Mouse (Mus musculus): ENCODE measurements around the gene AF067061. TPM values are rescaled to one million over a fixed set of nuclear protein-coding genes. Genes with fewer than 3 reads are reported as not detected.
"Not testable (repeated sequence)": the region's sequence is repeated elsewhere in the genome, so short reads cannot be mapped to it uniquely, and the experiment has no call there.

Gene AF067061
- not detected for total RNA-seq (2021)
- long read RNA-seq, experiment 1, result 0 reads
- long read RNA-seq, experiment 2, result 0 reads

GRCm38 (mm10) chr13:120262870-120263269, at the start of gene AF067061:
Gene AF067061, plus strand, starts transcription at chr13:120263114.
- intact Hi-C loops (cut with DNase I); DNase-seq: not testable (repeated sequence)

- intact Hi-C loops (cut with DNase I); DNase-seq: not testable (repeated sequence)
Measured at GRCm38 (mm10) chr13:120215847-120216246, 47.1 kb upstream of the AF067061 start, which contains the start of gene Gm21762. Gene Gm21762, minus strand, starts transcription at chr13:120215947.

GRCm38 (mm10) chr13:120220922-120221321, 42.0 kb upstream of the AF067061 start:
- DNase-seq; intact Hi-C loops (cut with DNase I): not testable (repeated sequence)

DNA sequence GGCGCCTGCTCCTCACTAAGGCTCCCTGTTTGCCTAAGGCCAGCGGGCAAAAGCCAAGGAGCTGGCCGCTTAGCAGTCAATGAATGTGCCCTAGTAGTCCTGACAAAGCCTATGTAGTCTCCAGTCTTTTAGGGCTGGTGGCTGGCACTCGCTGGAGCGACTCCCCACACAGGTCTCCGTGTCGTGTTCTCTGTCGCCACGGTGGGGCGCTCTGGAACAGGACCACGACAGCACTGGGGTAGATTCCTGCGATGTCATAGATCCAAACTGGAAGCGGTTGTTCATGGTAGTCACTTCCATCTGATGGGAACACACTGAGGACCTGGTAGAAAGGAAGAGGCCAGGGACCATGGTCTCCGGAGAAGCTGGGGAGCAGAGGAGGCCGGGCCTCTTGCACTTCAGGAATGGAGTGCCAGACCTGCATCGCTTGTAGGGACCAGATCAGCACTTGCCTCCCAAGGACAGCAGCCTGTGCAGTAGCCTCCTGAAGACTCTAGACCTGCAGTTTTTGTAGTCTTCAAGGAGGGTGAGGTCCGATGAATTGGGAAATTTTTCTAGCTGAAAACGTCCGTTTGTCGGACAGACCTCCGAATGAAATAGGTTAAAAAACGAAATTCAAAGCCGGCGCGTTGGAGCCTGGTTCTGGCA, 39.8 kb upstream of the AF067061 start:
- DNase-seq; intact Hi-C loops (cut with DNase I): not testable (repeated sequence)

DNA sequence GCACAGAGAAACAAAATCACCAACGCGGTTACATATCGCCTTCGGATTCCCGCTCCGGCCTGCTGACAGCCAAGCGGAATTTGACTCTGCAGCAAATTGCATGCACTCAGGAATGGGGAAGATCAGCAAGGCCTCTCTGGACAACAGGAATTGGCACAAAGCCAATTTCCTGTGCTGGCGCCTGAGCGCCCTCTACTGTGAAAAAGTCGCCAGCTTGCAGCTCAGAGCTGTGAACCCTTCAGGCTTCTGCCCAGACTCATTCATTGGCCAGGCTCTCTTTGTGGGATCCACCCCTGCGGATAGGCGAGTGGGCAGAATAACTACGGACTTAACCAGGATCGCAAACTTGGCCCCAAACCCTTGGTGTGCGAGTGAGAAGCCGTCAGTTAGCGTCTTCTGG, 31.1 kb upstream of the AF067061 start:
- DNase-seq; intact Hi-C loops (cut with DNase I): not testable (repeated sequence)

DNA sequence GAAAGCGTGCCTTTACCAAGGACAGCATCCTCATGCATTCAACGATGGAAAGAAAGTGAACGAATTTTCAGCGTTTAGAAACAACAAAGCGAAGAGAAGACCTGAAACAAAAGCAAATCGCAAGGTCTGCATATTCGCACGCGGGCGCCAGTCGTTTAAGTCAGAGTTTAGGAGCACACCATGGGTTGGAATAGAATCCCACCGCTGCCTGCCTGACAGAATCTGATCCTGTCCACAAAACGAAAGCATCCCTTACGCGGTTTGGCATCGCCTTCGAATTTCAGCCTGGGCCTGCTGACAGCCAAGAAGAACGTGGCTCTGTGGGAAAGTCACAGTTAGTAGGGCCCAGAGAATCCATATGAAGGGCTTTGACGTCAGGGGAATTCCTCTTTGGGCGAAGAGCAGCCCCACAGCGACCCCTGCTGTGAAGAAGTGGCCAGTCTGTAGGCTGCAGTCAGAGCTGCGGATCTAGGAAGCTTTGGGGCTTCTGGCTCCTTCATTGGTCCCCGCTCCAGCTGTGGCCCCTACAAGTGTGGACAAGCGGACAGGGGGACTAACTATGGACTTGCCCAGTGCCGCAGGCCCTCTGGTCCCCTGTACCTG, 30.4 kb upstream of the AF067061 start:
- intact Hi-C loops (cut with DNase I); DNase-seq: not testable (repeated sequence)

DNA sequence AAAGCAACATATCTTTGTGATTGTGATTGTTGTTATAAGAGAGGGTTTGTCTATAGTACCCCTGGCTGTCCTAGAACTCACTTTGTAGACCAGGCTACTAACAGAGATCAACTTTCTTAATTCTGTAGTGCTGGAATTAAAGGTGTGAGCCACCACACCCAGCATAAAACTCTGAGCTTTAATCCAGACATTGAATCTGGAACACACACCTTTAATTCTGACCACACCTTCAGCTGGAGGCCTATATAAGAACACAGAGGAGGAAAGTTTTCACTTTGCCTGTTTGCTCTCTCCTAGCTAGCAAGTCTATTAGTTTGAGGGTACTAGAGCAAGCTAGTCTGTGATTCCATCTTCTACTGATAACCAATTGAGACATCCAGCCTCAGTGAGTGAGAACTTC, 24.1 kb upstream of the AF067061 start, which contains the start of gene Gm21731:
Gene Gm21731, plus strand, starts transcription at position 301 of the 400 bp plus-strand sequence.
- DNase-seq; intact Hi-C loops (cut with DNase I): not testable (repeated sequence)

DNA sequence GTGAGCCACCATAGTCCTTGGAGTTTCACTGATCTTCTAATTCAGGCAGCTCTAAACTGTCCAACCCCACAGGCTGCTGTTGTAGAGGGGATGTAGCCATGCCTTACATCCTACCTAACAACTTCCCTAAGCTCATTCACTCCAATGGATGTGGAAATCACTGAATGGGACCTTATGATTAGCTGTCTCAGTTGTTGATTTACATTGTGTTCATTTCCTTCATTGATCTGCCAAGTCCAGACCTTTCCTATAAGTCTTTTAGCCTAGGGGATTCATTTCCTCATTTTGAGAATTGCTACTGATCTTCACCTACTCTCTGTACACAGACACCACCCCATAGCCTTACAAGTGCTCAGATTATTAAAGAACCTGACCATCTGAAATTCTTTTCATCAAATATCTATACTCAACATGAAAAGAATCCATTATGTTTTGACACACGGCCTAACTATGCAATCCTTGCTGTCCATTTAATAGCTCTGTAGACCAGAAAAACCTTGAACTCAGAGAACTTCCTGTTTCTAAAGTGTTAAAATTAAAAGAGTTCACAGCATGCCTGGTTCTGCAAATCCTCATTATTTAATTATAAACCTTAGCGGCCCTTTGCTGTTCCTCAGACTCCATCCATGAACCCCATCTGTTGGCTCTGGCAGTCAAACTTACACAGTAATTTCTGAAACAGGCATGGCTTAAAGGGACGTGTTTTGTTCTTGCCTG, 11.5 kb upstream of the AF067061 start:
- intact Hi-C loops (cut with DNase I); DNase-seq: not testable (repeated sequence)

- DNase-seq; intact Hi-C loops (cut with DNase I): not testable (repeated sequence)
Measured at GRCm38 (mm10) chr13:120258817-120259658, 3.9 kb upstream of the AF067061 start.

- DNase-seq; intact Hi-C loops (cut with DNase I): not testable (repeated sequence)
Measured at GRCm38 (mm10) chr13:120259718-120260117, 3.2 kb upstream of the AF067061 start.

DNA sequence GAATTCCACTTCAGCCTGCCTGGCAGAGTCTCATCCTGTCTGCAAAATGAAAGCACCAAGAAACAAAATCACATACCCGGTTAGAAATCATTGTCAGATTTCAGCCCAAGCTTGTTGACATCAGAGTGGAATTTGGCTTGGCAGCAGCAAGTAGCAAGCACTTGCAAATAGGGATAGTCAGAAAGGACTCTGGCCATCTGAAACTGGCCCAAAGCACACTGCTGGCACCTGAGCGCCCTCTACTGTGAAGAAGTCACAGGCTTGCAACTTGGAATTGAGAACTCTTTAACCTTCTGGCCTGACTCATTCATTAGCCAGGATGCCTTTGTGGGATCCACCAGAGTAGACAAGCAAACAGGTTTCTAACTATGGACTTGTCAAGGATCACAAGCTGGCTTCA, 14.9 kb downstream of the AF067061 start:
- intact Hi-C loops (cut with DNase I); DNase-seq: not testable (repeated sequence)

DNA sequence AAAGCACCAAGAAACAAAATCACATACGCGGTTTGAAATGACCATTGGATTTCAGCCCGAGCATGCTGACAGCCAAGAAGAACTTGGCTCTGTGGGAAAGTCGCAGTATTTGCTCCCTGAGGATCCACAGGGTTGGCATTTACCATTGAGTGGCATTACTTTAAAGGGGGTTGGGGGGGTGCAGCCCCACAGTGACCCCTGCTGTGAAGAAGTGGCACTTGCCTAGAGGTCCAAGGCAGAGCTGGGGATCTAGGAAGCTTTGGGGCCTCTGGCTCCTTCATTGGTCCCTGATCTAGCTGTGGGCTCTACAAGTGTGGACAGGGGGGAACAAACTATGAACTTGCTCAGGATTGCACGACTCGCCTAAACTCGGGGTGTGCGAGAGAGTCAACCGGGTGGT, 15.9 kb downstream of the AF067061 start:
- DNase-seq, result no peak
- intact Hi-C loops (cut with DNase I), result no loop called here

DNA sequence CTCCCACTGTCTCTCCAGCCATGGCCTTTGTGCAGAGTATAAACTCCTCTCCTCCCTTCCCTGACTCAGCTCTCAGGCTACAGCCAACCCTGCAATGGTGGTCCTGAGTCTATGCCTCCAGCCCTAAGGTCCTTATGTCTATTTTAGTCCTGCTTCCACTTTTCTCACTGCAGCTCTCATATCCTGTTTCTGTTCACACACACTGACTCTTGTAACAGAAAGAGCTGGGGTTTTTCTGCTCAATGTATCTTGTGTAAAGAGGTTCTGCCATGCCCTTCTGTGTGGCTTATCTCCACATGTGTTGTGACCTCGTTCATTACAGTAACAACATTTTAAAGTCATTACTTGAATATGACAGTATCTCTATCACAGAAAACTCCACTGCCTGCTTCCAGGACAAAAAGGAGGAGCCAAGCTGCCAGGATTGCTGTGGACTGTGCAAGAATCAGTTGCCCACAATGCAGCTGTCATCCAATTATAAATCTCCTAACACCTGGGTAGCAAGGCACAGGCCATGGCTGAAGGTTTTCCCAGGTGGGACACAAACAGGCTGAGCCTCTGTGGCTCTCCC, 36.5 kb downstream of the AF067061 start:
- intact Hi-C loops (cut with DNase I), result no loop called here
- DNase-seq, result no peak

DNA sequence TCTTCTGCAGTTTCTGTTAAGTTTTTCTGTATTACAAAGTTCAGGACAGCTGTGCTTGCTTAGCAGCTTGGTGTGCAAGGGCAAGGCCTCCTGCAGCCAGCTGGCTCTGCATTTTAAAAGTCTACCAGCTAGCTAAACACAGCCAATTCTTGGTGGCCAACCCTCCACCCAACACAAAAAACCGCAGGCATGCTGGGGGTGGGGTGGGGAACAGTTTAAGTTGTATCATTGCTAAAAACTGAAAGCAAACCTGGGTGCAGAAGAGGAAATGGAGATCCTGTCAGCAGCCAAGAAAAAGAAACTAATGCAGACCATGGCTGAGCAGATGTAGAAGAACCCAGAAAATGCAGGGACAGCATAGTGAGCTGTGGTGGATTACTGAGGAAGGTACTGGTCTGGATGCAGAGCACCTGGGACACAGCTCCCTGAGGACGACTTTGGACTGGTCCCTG, 37.1 kb downstream of the AF067061 start, which contains the start of gene BC147527:
Gene BC147527, plus strand, starts transcription at position 402 of the 452 bp plus-strand sequence.
- no peak for DNase-seq

GRCm38 (mm10) chr13:120300853-120301252, 37.9 kb downstream of the AF067061 start:
- intact Hi-C loops (cut with DNase I), result no loop called here
- no peak for DNase-seq

More for the DNA sequence above, 37.1 kb downstream of the AF067061 start, which contains the start of gene BC147527:
- intact Hi-C loops (cut with DNase I), result no loop called here

DNA sequence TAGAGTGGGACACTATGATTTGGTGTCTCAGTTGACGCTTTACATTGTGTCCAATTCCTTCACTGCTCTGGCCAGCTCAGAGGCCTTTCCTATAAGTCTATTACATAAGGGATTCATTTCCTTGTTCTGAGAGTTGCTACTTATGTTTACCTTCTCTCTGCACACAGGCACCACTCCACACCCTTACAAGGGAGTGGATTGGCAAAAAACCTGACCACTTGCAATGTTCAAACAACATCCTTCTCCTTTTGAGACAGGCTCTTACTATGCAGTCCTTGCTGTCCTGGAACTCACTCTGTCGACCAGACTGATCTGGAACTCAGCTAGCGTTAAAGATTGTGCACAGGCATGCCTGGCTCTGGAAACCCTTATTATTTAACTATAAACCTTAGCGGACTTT, 47.8 kb downstream of the AF067061 start:
- intact Hi-C loops (cut with DNase I), result no loop called here
- DNase-seq, result no peak

- DNase-seq, result no peak
- intact Hi-C loops (cut with DNase I), result no loop called here
Measured at GRCm38 (mm10) chr13:120313584-120313983, 50.7 kb downstream of the AF067061 start.
